Mouse (Mus musculus): Measurements from ENCODE around the gene Gm20388.

Gene Gm20388

GRCm38 (mm10) chr8:121200069-121200468, 1289.4 kb downstream of the Gm20388 start:
- in situ Hi-C loops (cut with MboI, MseI), result no loop called here

DNA sequence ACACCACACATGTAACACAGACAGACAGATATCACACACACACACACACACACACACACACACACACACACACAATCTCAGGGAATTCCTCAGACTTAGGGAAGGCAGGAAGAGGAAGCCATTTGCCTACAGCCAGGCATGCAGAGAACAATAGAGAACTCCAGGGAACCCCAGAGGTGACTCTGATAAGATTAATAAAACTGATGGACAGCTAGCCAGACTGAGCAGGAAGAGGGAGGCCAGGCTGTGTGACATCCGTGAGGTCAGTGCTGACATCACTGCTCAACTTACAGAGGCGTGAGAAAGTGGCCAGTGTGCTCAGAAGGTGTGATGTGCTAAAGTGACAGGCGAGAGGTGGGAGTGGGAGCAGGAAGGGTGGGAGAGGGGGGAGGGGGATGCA, 1290.3 kb downstream of the Gm20388 start:
- in situ Hi-C loops (cut with MboI, MseI), result no loop called here

DNA sequence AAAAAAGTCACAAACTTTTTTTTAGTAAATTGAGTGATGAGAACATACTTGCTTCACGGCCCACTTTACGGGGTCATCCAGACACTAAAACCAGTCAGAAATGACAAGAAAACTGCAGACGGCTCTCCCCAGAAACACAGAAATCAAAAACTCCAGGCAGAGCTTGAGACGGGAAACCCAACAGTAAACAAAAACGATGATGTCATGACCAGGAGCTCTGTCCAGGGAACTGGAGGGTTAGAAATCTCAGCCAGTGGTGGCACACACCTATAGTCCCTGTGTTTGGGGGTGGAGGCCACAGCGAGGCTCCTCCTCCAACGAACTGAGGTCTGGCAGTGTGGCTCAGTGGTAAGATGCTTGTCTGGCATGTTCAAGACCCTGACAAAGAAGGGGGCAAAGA, 1291.0 kb downstream of the Gm20388 start:
- in situ Hi-C loops (cut with MboI, MseI), result no loop called here

GRCm38 (mm10) chr8:121203612-121204376, 1293.2 kb downstream of the Gm20388 start:
- in situ Hi-C loops (cut with MboI, MseI), result no loop called here

DNA sequence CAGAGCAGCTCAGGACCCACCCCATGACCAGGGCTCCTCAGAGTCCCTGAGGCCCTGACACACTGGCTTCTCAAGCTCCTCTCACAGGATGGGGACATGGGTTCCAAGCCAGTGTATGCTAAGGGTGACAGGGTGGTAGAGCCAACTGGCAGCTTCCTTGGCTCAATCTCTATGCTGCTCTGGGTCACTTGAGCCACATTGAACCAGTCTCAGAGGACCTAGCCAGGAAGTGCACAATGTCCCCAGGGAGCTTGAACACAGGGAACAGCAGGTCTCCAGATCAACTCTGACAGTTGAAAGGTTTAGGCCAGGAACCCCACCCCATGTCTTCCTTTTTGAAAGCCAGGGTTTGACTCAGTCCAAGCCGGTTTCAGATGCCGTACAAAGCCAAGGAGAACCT, 1296.5 kb downstream of the Gm20388 start:
- in situ Hi-C loops (cut with MboI, MseI), result loop anchor here (5.0 kb wide), 1 partner anchor 1110 kb away; no protein-coding TSS in a partner anchor

- in situ Hi-C loops (cut with MboI, MseI), result loop anchor here (5.0 kb wide), 1 partner anchor 98 kb away; no protein-coding TSS in a partner anchor
Measured at GRCm38 (mm10) chr8:121210627-121211026, 1300.0 kb downstream of the Gm20388 start.

DNA sequence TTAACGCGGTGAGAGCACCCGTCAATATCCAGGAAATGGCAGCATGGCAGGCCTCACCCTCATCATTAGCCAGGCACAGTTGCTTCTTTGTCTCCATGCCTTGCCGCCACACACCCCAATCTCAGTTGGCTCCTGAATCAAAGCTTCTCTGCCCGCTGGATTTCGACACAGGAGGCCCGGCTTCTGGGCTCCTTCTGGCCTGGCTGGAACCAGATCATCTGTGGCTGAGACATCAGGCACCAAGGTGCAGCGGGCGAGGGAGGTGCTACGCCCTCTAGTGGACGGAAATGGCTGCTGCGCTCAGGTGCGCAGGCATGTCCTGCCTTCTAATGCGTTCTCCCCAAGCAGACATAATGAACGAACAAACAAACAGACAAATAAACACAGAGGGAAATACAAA, 1302.6 kb downstream of the Gm20388 start:
- in situ Hi-C loops (cut with MboI, MseI), result loop anchor here (5.0 kb wide), 1 partner anchor 101 kb away; no protein-coding TSS in a partner anchor

DNA sequence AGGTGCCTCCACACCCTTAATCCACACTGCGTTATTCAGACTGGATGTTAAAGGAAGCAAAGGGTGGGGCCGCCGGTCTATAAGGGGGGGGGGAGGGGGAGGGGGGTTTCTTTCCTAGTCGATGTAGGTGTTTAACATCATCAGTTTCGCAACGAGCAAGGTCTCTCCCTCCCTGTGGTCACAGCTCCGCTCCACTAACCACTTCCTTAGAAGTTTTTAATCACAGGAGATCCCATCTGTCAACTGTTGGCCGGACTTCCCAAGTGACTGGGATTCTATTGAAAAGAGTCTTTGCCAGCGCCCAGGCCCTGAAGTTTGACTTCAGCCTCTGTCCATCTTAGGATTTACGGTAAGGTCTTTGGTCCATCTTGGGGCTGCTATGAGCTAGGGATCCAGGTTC, 1303.0 kb downstream of the Gm20388 start:
- in situ Hi-C loops (cut with MboI, MseI), result loop anchor here (5.0 kb wide), 1 partner anchor 101 kb away; no protein-coding TSS in a partner anchor

DNA sequence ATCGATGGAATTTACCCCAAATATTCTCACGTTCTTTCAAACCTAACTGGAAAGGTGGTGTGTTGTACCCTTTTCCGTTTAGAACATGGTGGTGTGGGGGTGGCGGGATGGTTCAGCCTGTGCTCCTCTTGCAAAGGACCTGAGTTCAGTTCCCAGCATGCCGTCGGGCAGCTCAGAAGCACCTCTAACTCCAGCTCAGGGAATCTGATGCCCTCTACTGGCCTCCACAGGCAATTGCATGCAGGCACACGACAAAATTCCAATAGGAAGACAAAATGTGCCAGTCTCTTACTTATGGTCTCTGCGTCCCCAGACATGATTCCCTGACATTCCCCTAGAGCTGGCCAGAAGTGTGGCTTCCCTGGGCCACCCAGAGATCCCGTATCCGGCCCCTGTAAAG, 1304.3 kb downstream of the Gm20388 start:
- in situ Hi-C loops (cut with MboI, MseI), result loop anchor here (5.0 kb wide), 1 partner anchor 103 kb away; no protein-coding TSS in a partner anchor

GRCm38 (mm10) chr8:121216441-121216949, 1305.9 kb downstream of the Gm20388 start:
- in situ Hi-C loops (cut with MboI, MseI), result no loop called here

DNA sequence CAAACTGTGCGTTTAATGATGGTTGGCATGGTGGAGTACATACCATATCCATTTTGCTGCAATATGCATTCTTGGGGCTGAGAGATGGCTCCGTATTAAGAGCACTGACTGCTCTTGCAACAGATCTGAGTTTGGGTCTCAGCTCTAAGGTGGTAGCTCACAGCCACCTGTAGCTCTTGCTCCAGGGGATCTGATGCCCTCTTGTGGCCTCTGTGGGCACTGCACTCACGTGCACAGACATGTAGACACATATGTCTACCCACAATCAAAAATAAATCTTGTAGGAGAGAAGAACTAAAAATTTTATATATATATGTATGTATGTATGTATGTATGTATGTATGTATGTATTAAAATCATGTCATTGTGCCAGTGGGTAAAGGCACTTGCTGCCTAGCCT, 1307.8 kb downstream of the Gm20388 start:
- in situ Hi-C loops (cut with MboI, MseI), result no loop called here

DNA sequence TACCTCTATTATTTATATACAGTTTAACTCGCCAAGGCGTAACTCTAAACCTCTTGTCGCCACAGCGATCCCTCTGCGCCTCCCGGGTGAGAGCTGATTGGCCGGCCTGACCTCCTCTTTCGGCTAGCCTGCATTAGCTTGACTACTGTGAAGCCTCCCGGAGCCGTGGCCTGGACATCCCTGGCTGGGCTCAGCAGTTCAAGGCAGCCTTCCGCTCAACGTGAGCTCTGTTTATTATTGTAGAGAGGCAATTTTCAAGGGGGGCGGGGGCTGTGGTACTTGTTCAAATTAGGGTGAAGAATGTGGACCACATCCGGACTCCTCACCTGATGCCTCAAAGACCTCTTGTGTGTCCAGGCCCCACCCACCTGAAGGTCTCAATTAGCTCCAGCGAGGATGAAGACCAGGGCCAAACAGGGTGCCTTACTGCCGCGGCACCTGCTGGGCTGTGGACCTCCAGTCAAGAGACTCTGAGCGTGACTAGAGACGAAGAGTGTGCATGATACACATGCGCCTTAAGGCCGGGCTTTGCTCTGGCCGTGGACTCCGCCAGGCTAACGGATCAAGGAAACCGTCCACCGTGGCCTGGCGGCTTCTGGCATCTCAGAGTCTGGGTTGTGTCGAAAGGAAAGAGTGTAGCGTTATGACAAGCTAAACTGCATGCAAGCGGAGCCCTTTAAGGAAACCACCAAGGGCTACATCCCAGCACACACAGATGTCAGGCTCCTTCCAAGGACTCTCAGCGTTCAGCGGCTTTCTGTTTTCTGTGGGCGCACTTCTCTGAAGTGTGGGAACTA, 1309.7 kb downstream of the Gm20388 start:
- in situ Hi-C loops (cut with MboI, MseI), result no loop called here

GRCm38 (mm10) chr8:121224709-121225108, 1314.1 kb downstream of the Gm20388 start:
- in situ Hi-C loops (cut with MboI, MseI), result no loop called here

DNA sequence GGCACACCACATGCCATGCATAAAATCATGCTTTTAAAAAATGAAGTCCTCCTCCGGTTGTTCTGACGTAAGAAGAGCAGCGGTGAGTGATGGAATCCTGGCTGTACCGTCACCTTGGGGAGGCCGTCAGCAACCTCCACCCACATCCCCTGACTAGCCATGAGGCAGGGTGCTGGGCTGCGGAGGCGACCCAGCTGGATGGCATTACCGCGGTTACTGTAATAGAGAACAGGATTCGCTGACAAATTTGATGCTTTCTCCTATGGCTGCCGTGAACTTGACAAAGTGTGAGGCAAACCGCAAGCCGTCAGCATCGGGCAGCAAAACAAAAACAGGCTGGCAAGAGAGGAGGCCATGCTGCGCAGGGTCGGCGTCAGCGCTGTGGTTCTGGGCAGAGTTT, 1317.1 kb downstream of the Gm20388 start:
- in situ Hi-C loops (cut with MboI, MseI), result no loop called here

DNA sequence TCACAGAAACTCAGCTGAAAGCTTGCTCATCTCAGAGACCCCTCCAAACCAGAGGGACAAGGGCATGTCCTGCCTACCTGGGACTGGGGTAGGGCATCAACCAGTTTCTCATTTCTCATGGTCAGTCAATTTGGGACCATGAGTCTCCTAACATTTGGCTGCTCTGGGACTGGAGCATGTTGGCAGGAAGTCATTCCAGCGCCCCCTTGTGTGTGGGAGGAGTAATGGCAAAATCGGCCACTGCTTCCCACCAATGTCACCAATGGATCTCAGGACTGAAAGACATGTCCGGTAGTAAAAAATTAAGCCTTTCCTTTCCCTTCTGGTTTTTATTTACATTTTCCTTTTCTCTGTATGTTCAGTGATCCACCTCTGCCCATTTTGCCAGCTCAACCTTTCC, 1318.3 kb downstream of the Gm20388 start:
- in situ Hi-C loops (cut with MboI, MseI), result no loop called here

- in situ Hi-C loops (cut with MboI, MseI), result no loop called here
Measured at GRCm38 (mm10) chr8:121229550-121229949, 1318.9 kb downstream of the Gm20388 start.

GRCm38 (mm10) chr8:121233196-121233595, 1322.6 kb downstream of the Gm20388 start:
- in situ Hi-C loops (cut with MboI, MseI), result no loop called here

DNA sequence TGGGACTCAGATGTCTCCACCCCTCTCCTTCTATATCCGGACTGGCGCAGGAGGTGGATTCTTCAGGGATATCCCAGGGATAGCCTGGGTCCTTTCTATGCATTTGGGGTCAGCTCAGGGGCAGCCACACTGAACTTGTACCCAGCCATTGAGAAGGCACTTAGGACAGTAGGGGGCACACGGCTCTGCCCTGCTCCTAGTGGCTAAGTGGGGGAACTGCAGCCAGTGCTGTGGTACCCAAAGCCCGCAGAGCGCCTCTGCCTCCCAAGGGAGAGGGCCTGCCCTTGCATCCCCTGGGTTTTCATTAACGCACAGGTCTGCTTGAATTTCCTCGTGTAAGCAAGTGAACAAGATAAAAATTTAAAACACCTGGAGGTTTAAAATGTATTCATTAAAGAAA, 1324.3 kb downstream of the Gm20388 start:
- in situ Hi-C loops (cut with MboI, MseI), result no loop called here

DNA sequence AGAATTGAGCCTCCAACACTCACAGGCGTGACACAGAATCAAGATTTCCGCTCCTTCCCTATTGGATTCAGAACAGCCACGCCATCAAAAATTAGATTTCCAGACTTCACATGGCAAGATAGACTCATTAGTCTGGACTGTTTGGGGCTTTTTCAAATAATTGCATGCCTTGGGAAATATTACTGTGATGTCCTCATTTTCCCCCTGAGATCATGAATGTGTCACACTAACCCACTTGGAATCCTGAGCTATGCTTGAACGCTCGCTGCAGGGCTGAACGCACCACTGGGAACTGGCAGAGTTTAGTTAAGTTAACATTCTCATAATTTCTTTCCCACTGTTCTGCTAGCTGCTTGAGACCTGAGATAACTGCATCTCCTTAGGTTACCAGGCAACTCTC, 1329.0 kb downstream of the Gm20388 start:
- in situ Hi-C loops (cut with MboI, MseI), result no loop called here

GRCm38 (mm10) chr8:121241761-121242552, 1331.3 kb downstream of the Gm20388 start:
- in situ Hi-C loops (cut with MboI, MseI), result no loop called here

GRCm38 (mm10) chr8:121242671-121243070, 1332.0 kb downstream of the Gm20388 start:
- in situ Hi-C loops (cut with MboI, MseI), result no loop called here

DNA sequence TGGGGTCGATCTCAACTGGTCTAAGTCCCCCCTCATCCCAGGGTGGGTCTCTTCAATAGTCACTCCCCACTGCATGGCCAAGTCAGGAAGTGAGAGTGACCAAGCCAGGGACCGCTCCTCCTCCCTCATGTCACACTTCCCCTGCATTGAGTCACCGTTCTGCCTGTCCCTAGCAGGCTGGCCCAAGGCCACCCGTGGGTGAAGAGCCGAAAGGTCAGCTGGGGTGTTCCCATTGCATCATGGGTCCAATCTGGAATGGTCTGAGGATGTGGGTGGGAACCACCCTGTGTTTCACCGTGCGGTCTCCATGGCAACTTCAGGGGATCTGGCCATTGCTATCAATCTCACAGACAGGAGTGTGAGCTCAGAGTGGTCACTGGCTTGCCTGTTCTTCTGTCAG, 1338.2 kb downstream of the Gm20388 start:
- in situ Hi-C loops (cut with MboI, MseI), result no loop called here

All from T-helper 1 cell (primary cell).